Mouse (Mus musculus) neural tube, postnatal 0 days (tissue): ENCODE results near the gene Acrbp. TPM values are rescaled to one million over a fixed set of nuclear protein-coding genes. Genes with fewer than 3 reads are reported as not detected.

ENCODE experiments used
- microRNA-seq: library from miRNA; unstranded; fragments of <30 nt; microRNA quantifications from one replicate; pipeline ENCODE4, GENCODE M21; 2016
- polyA plus RNA-seq: library from polyadenylated mRNA; unstranded; fragments of >200 nt; fragmentation: Nextera tagmentation; extraction: Ambion mirVana; gene quantifications from 2 replicates; pipeline ENCODE4 v1.2.1, GENCODE M21; 2015

Gene Acrbp
- polyA plus RNA-seq, result 18.7 and 19.3 TPM in 2 replicates

DNA sequence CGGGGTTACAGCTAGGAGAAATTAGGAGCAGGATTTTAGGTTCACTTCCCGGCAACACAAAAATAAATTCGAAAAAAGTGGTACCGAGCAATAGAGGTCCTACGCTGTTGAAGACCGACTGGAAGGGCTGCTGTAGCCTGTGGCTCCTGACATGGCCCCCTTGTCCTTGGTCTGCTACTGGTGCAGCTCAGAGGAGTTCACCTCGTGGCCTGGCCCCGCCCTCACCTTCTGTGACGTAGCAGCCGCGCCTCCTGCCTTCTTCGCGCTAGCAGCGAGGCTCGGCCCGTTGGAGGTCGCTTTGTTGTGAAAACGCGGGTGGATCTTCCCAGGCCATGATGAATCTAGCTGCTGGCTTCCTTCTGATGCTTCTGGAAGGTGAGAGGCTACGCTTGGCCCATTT is at the start of gene Acrbp:
TSS of gene Acrbp (plus strand) at position 12 of the 400 bp plus-strand sequence.

GRCm38 (mm10) chr6:125009129-125009180 is 40.5 kb upstream of the Acrbp start, which contains the start of gene Zfp384:
Zfp384 (plus strand) TSS chr6:125009145.

GRCm38 (mm10) chr6:125039533-125040153 is 9.8 kb upstream of the Acrbp start, which contains the start of gene Ing4:
Ing4 (plus strand) TSS chr6:125039760.

DNA sequence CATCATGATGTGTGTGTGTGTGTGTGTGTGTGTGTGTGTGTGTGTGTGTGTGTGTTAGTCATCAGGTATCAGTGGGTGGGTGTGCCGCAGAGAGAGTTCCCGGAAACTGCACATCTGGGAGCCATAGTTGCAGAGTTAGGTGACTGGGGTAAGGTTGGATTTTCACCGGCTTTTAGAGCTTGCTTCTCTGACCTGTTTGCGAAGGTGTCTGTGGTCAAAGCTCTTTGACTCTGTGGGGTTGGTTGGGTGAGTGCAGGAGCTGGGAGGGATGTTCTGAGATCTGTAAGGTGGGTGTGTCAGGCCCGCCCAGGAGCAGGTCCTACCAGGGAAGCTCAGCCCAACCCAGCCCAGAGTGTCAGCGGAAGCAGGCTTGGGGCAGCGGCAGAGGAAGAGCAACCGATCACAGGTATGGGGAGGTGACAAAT is 18.1 kb downstream of the Acrbp start, which contains the start of gene Lpar5:
TSS of gene Lpar5 (plus strand) at position 350 of the 425 bp plus-strand sequence.

GRCm38 (mm10) chr6:125095391-125096278 is 46.1 kb downstream of the Acrbp start, which contains the start of gene Chd4:
Chd4 (plus strand) TSS chr6:125095981.

Small RNA genes lying within 50 kb of the gene (microRNA-seq; reads per million reads assigned to microRNA genes)
- not detected for gene Mir7045

Other genes starting within 250 kb of the Acrbp start
- gene Spsb2, start 241.0 kb upstream of the Acrbp start, polyA plus RNA-seq, result 10.3 and 10.9 TPM in 2 replicates
- gene Tpi1, start 235.4 kb upstream of the Acrbp start, polyA plus RNA-seq, result 467 and 484 TPM in 2 replicates
- 154 and 171 TPM in 2 replicates for gene Usp5, start 220.2 kb upstream of the Acrbp start, polyA plus RNA-seq
- 18.2 and 21.2 TPM in 2 replicates for gene Cdca3, start 220.1 kb upstream of the Acrbp start, polyA plus RNA-seq
- gene Gnb3, start 209.4 kb upstream of the Acrbp start, polyA plus RNA-seq, result 0.22 and 0.38 TPM in 2 replicates
- 16.8 and 19.6 TPM in 2 replicates for gene P3h3, start 191.9 kb upstream of the Acrbp start, polyA plus RNA-seq
- 35.3 and 42.6 TPM in 2 replicates for gene Gpr162, start 185.7 kb upstream of the Acrbp start, polyA plus RNA-seq
- 0.15 TPM in 1 of 2 replicates, not detected in the other for gene Cd4, start 161.5 kb upstream of the Acrbp start, polyA plus RNA-seq
- 3.1 and 5.2 TPM in 2 replicates for gene Lag3, start 138.0 kb upstream of the Acrbp start, polyA plus RNA-seq
- 932 TPM in 2 replicates for gene Ptms, start 129.6 kb upstream of the Acrbp start, polyA plus RNA-seq
- 685 and 704 TPM in 2 replicates for gene Mlf2, start 118.3 kb upstream of the Acrbp start, polyA plus RNA-seq
- gene Cops7a, start 84.2 kb upstream of the Acrbp start, polyA plus RNA-seq, result 111 and 114 TPM in 2 replicates
- 80.9 and 95.2 TPM in 2 replicates for gene Pianp, start 53.0 kb upstream of the Acrbp start, polyA plus RNA-seq
- gene Zfp384, start 40.5 kb upstream of the Acrbp start, polyA plus RNA-seq, result 13.6 and 13.7 TPM in 2 replicates
- 91.2 and 93.6 TPM in 2 replicates for gene Ing4, start 9.9 kb upstream of the Acrbp start, polyA plus RNA-seq
- 0.71 and 0.94 TPM in 2 replicates for gene Lpar5, start 18.2 kb downstream of the Acrbp start, polyA plus RNA-seq
- 90.4 and 92.6 TPM in 2 replicates for gene Chd4, start 46.3 kb downstream of the Acrbp start, polyA plus RNA-seq
- 37.5 and 39.7 TPM in 2 replicates for gene Nop2, start 82.2 kb downstream of the Acrbp start, polyA plus RNA-seq
- 24.5 and 27.5 TPM in 2 replicates for gene Iffo1, start 95.6 kb downstream of the Acrbp start, polyA plus RNA-seq
- 1,880 and 2,030 TPM in 2 replicates for gene Gapdh, start 116.8 kb downstream of the Acrbp start, polyA plus RNA-seq
- 17.6 and 23.0 TPM in 2 replicates for gene Ncapd2, start 142.0 kb downstream of the Acrbp start, polyA plus RNA-seq
- 166 and 188 TPM in 2 replicates for gene Mrpl51, start 142.1 kb downstream of the Acrbp start, polyA plus RNA-seq
- 148 and 157 TPM in 2 replicates for gene Vamp1, start 165.9 kb downstream of the Acrbp start, polyA plus RNA-seq
- 7.7 and 9.3 TPM in 2 replicates for gene Tapbpl, start 182.2 kb downstream of the Acrbp start, polyA plus RNA-seq
- gene Cd27, start 187.3 kb downstream of the Acrbp start, polyA plus RNA-seq, result 2.5 TPM in 2 replicates
- gene Tuba3a, start 236.4 kb downstream of the Acrbp start, polyA plus RNA-seq, result not detected in 2 replicates